Mouse (Mus musculus) hindbrain, embryonic 15.5 days (tissue): ENCODE data around the gene Eftud2. TPM values are rescaled to one million over a fixed set of nuclear protein-coding genes. Genes with fewer than 3 reads are reported as not detected.
A peak's percentile ranks its signal among the peaks of the same experiment; 100 is the strongest.

ENCODE experiments used
- ATAC-seq: fragments of 200-750 bp; cut with Nextera tagmentation; 2 replicates; pipeline ENCODE4 v1.8.0; 2017; ENCODE audit warnings: low read depth, moderate number of reproducible peaks, moderate TSS enrichment; ENCODE audit not compliant: low FRiP score
- H3K27ac ChIP-seq: fragments of 300-500 bp; sonication (generic); replicated peaks from 2 replicates; pipeline ENCODE4 v1.5.1; 2015; ENCODE audit warnings: mild to moderate bottlenecking, inconsistent platforms
- H3K27me3 ChIP-seq: fragments of 300-500 bp; sonication (generic); 2 replicates; pipeline ENCODE4 v1.6.1; 2015; ENCODE audit warnings: control low read depth, inconsistent platforms
- H3K36me3 ChIP-seq: fragments of 300-500 bp; sonication (generic); 2 replicates; pipeline ENCODE4 v1.6.1; 2015; ENCODE audit warnings: control low read depth, inconsistent platforms
- H3K4me1 ChIP-seq: fragments of 300-500 bp; sonication (generic); replicated peaks from 2 replicates; pipeline ENCODE4 v1.6.1; 2015; ENCODE audit warnings: control low read depth, inconsistent platforms
- H3K4me2 ChIP-seq: fragments of 300-500 bp; sonication (generic); 2 replicates; pipeline ENCODE4 v1.6.1; 2015; ENCODE audit warnings: moderate library complexity, mild to moderate bottlenecking, inconsistent platforms
- H3K4me3 ChIP-seq: fragments of 300-500 bp; sonication (generic); 2 replicates; pipeline ENCODE4 v1.5.1; 2015; ENCODE audit warnings: mild to moderate bottlenecking, inconsistent platforms
- H3K9ac ChIP-seq: fragments of 300-500 bp; sonication (generic); 2 replicates; pipeline ENCODE4 v1.6.1; 2015; ENCODE audit warnings: inconsistent platforms
- H3K9me3 ChIP-seq: fragments of 300-500 bp; sonication (generic); 2 replicates; pipeline ENCODE4 v1.6.1; 2016; ENCODE audit warnings: control low read depth, inconsistent platforms
- whole genome bisulfite sequencing: fragments of 180-500 bp; shearing (Covaris S2); methylation state at CpG from one replicate; pipeline ENCODE4 v1.1.7; 2015; 5-methylcytosine and 5-hydroxymethylcytosine counted together
- polyA plus RNA-seq: library from polyadenylated mRNA; unstranded; fragments of >200 nt; fragmentation: Nextera tagmentation; extraction: Ambion mirVana; gene quantifications from 2 replicates; pipeline ENCODE4 v1.2.1, GENCODE M21; 2015

The Eftud2 gene
- polyA plus RNA-seq, 1 experiment from 2014 or later = 142 TPM

DNA sequence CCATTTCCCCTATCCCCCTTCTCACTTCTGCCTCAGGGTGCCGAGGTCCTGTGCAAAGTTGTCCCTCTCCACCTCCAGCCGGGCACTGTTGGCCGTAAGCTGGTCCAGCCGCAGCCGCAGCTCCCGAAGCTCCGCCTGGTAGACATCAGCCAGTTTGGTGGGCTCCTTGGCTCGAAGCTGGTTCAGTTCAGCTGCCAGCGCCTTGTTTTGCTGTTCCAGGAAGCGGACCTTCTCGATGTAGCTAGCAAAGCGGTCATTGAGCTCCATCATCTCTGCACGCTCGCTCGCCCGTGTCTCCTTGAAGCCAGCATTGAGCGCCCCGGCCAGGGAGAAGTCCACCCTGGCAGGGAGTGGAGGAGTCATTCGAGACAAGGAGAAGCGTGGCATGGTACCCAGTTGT is 15.9 kb upstream of the Eftud2 start:
- Histone ChIP-seq H3K4me2 (no peak overlapping the region), H3K9ac (no peak overlapping the region), H3K4me3 (no peak overlapping the region), H3K27ac (no peak overlapping the region), H3K27me3 (peaks cover 37% of the 10 kb centered on the region), H3K9me3 (no peaks in the 10 kb centered on the region), H3K36me3 (no peaks in the 10 kb centered on the region), H3K4me1 (peaks cover 19% of the 10 kb centered on the region)
- WGBS = 74% methylated on average over 20 of the region's 20 CpGs
- ATAC-seq = no peak

DNA sequence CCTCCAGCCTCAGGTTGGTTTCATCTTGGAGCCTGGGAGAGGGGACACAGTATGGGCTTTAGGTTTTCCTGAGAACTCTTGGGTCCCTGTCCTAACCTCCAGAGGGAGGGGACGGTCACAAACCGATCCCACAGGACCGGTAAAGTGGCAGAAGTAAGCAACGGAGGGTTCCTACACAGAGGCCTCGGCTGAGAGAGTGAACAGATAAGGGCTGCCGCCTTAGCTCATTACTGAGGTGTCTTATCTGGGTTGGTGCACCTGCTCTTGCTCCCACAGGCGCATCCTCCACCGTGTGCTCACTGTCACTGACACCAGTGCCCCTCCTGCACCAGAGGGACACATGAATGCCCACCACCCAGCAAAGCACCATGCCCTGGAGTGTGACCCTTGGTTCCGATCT is 15.0 kb upstream of the Eftud2 start:
- 76% methylated on average over 9 of the region's 9 CpGs for WGBS
- Histone ChIP-seq H3K4me2 (no peak overlapping the region), H3K4me1 (peaks cover 17% of the 10 kb centered on the region), H3K27me3 (peaks cover 43% of the 10 kb centered on the region), H3K4me3 (no peak overlapping the region), H3K9me3 (no peaks in the 10 kb centered on the region), H3K27ac (no peak overlapping the region), H3K36me3 (no peaks in the 10 kb centered on the region), H3K9ac (no peak overlapping the region)
- ATAC-seq = no peak

GRCm38 (mm10) chr11:102894716-102895115 is 13.9 kb upstream of the Eftud2 start:
- Histone ChIP-seq H3K4me1 (peaks cover 17% of the 10 kb centered on the region), H3K4me2 (no peak overlapping the region), H3K27ac (no peak overlapping the region), H3K9ac (no peak overlapping the region), H3K4me3 (no peak overlapping the region), H3K9me3 (no peaks in the 10 kb centered on the region), H3K36me3 (no peaks in the 10 kb centered on the region), H3K27me3 (peaks cover 45% of the 10 kb centered on the region)
- ATAC-seq = no peak
- 91% methylated on average over 4 of the region's 4 CpGs for WGBS

DNA sequence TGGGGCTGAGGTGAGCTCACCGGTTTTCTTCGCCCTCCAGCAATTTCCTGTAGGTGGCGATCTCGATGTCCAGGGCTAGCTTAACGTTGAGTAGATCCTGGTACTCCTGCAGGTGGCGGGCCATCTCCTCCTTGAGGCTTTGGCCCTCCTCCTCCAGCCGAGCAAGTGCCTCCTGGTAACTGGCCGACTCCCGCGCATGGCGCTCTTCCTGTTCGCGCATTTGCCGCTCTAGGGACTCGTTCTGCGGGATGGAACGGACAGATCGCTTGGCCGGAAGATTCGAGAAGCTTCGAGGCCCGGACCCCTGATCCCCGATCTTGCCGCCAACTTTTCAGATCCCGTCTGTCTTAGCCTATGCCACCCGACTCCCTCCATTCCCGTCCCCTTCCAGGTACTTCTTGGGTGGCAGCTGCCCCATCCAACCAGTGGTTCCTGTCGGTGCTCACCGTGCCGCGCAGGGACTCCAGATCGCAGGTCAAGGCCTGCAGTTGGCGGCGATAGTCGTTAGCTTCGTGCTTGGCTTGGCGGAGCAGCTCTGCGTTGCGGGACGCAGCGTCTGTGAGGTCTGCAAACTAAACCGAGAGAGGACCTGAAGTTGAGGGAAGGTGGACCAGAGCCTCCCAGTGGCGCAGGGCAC is 12.3 kb upstream of the Eftud2 start:
- Histone ChIP-seq H3K9ac (peak overlapping the region; percentile 23; the same call in 1 of the 2 replicates), H3K4me3 (peak overlapping the region; percentile 24), H3K27me3 (peaks cover 45% of the 10 kb centered on the region), H3K27ac (no peak overlapping the region), H3K4me2 (peak overlapping the region; percentile 55), H3K4me1 (peaks cover 18% of the 10 kb centered on the region), H3K36me3 (no peaks in the 10 kb centered on the region), H3K9me3 (no peaks in the 10 kb centered on the region)
- WGBS = 3% methylated on average over 43 of the region's 43 CpGs
- ATAC-seq = 0 out of 2 replicates have a peak, but pooled peaks have one; percentile 43

DNA sequence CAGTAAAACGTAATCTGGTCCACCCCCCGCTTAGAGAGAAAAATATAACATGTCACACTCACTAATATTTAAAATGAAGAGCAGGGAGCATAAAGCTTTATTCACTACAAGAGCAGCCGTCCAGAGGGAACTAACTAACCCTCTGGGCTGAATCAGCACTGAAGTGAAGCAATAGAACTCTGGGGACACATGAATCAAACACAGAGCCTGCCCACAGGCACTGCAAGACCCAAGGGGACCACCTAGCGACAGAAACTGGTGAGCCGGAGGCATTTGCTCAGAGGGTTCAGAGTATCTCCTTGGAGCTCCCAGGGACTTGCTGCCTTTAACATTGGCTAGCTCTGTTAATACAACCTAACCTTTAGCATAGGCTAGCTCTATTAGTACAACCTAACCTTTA is 9.3 kb upstream of the Eftud2 start:
- Histone ChIP-seq H3K9me3 (no peaks in the 10 kb centered on the region), H3K27ac (no peak overlapping the region), H3K4me2 (no peak overlapping the region), H3K9ac (no peak overlapping the region), H3K36me3 (no peaks in the 10 kb centered on the region), H3K27me3 (peaks cover 41% of the 10 kb centered on the region), H3K4me3 (no peak overlapping the region), H3K4me1 (peaks cover 17% of the 10 kb centered on the region)
- WGBS = 55% methylated on average over 5 of the region's 5 CpGs
- ATAC-seq = no peak

DNA sequence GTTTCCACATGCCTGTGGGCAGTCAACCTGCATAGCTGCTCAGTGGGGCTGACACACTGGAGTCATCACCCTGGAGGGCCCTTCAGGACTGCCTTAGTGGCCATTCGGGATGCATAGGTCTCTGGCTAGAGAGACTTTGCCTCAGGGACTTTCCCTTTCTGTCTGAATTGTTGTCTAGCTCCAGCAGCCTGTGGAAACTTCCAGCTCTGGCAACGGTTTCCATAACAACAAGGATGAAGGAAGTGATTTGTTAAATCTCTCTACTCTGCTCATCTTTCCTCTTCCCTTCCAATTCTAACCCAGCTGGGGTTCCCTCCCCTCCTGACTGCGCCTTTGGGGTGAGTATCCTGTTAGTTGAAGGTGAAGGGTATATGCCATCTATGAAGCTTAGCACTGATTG is 7.3 kb upstream of the Eftud2 start:
- peaks cover 22% of the 10 kb centered on the region for H3K27me3 ChIP-seq
- H3K9ac ChIP-seq = no peak overlapping the region

DNA sequence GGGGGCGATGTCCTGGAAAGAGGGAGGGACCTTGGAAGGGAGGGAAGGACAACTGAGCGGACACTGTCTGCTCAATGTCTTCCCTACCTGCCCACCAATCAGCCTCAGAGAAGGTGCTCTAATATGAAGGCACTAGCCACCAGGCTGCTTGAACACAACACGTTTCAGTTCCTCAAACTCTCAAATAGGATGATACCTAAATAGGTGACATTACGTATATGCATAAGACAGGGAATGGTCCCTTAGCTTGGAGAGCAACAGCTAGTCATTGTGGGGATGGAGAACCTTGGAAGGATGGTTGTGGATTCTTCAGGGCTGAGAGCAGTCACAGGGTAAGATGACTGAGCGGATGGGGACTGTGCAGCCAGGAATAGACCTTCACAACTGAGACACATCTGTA is 6.6 kb upstream of the Eftud2 start:
- Histone ChIP-seq H3K4me3 (no peak overlapping the region), H3K36me3 (no peaks in the 10 kb centered on the region), H3K9me3 (no peaks in the 10 kb centered on the region), H3K9ac (no peak overlapping the region), H3K4me1 (peaks cover 10% of the 10 kb centered on the region), H3K27me3 (peaks cover 16% of the 10 kb centered on the region), H3K4me2 (no peak overlapping the region), H3K27ac (no peak overlapping the region)
- ATAC-seq = no peak
- WGBS = 88% methylated on average over 5 of the region's 5 CpGs

More for the DNA sequence above, 7.3 kb upstream of the Eftud2 start:
- H3K27ac ChIP-seq = no peak overlapping the region; the same call in 1 of the 2 replicates
- peaks cover 14% of the 10 kb centered on the region for H3K4me1 ChIP-seq
- no peaks in the 10 kb centered on the region for H3K36me3 ChIP-seq
- H3K4me2 ChIP-seq = no peak overlapping the region
- H3K4me3 ChIP-seq = no peak overlapping the region
- H3K9me3 ChIP-seq = no peaks in the 10 kb centered on the region
- WGBS = 56% methylated on average over 3 of the region's 3 CpGs
- ATAC-seq = no peak

DNA sequence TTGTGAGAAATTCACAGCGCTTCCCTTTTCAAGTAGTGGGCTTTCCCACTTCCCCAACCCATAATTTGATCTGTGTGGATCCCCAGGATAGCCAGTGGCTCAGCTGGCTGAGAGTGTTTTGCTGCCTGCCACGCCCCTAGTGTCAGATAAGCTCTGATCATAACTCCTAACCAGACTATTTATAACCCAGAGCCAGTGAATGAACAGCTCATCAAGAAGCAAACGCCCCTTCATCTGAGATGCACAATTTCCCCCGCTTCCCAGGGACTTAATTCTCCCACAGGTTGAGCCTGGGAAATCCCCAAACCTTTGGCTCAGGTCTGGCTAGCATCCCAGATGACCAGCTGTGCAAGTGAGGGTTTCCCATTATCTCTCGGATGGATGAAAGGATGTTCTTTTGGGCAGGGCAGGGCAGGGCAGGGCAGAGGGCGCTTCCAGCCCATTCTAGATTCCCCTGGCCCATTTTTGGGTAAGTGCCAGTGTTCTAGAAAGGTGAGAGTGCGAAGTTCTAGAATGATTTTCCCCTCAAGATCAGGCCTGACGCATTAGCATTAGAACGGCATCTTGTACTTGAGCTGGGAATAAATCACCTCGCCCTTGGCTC is 3.9 kb upstream of the Eftud2 start, which contains the start of gene Fam187a:
TSS of gene Fam187a (plus strand) at position 554 of the 604 bp plus-strand sequence.
- Histone ChIP-seq H3K4me3 (no peak within 1 kb of the TSS), H3K27me3 (0 out of 2 replicates have a peak, but pooled peaks cover 3% of the 10 kb centered on the region), H3K9ac (no peak within 1 kb of the TSS), H3K4me2 (no peak within 1 kb of the TSS), H3K4me1 (peaks cover 26% of the 10 kb centered on the region), H3K27ac (peak within 1 kb of the TSS; percentile 42; the same call in 1 of the 2 replicates), H3K36me3 (no peaks in the 10 kb centered on the region), H3K9me3 (no peaks in the 10 kb centered on the region)
- no peak for ATAC-seq
- WGBS = 58% methylated on average over 10 of the region's 10 CpGs

DNA sequence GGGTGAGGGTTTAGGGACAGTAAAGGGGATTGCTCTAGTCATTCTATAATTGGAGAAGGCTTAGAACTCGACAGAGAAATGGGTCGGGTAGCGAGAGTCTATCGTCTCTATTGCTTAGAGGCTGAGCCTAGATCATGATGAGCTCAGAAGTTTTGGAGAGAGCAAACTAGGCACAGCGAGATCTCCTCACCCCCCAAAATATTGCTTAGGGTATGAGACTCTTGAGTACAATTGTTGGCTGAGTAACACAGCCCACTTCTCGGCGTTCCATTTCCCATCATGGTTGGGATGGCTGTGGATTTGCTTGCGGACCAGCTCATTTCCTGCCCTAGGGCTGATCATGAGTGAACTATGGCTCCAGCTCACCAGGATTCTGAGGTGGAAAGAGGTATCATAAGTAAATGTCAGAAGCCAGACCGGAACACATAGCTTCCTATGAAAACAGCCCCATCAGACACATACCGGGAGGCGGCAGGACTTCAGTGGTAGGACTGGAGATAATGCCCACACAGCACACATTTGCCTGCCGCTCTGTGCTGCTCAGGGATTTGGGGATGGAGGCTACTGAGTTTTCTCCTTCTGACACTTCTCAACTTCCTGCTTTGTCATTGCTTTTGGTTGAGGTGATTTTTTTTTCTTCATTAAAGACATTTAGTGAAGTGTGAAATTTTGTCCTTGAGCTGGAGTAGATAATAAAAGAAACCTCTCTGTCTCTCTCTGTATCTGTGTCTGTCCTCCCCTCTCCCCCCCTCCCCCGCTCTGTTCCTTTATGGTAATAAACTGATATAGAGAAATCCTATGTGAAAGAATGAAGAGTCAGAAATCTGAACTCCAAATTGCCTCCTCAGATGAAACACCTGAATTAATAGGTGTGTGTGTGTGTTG is 771 bp upstream of the Eftud2 start:
- peak overlapping the region; percentile 83 for H3K4me2 ChIP-seq
- 16% methylated on average over 13 of the region's 13 CpGs for WGBS
- no peaks in the 10 kb centered on the region for H3K9me3 ChIP-seq
- peaks cover 22% of the 10 kb centered on the region for H3K4me1 ChIP-seq
- H3K9ac ChIP-seq = peak overlapping the region; percentile 76
- peak overlapping the region; percentile 59 for H3K4me3 ChIP-seq
- ATAC-seq = peak; percentile 63
- peak overlapping the region; percentile 88 for H3K27ac ChIP-seq
- no peaks in the 10 kb centered on the region for H3K27me3 ChIP-seq
- H3K36me3 ChIP-seq = peaks cover 11% of the 10 kb centered on the region

- no peaks in the 10 kb centered on the region for H3K27me3 ChIP-seq
- H3K4me2 ChIP-seq = peak overlapping the region; percentile 83
- peak overlapping the region; percentile 59; the same call in 1 of the 2 replicates for H3K4me3 ChIP-seq
- H3K9ac ChIP-seq = peak overlapping the region; percentile 76
- H3K4me1 ChIP-seq = peaks cover 22% of the 10 kb centered on the region
- WGBS = 64% methylated on average over 2 of the region's 2 CpGs
- ATAC-seq = no peak
- H3K9me3 ChIP-seq = no peaks in the 10 kb centered on the region
- H3K36me3 ChIP-seq = peaks cover 19% of the 10 kb centered on the region
- H3K27ac ChIP-seq = no peak overlapping the region
Measured at GRCm38 (mm10) chr11:102879558-102879957, 1.2 kb downstream of the Eftud2 start.

GRCm38 (mm10) chr11:102874801-102875334 is 5.9 kb downstream of the Eftud2 start:
- no peak for ATAC-seq
- Histone ChIP-seq H3K9ac (no peak overlapping the region), H3K9me3 (no peaks in the 10 kb centered on the region), H3K4me2 (no peak overlapping the region), H3K27ac (no peak overlapping the region), H3K27me3 (no peaks in the 10 kb centered on the region), H3K4me1 (peaks cover 8% of the 10 kb centered on the region), H3K36me3 (peaks cover 43% of the 10 kb centered on the region), H3K4me3 (no peak overlapping the region)
- 88% methylated on average over 7 of the region's 7 CpGs for WGBS
